Mouse (Mus musculus) MEL-GATA-1-ER (cell line): ENCODE measurements around the gene Tgif2.

Experiments used
- DNase-seq: peaks from one replicate; pipeline ENCODE4 v3.0.0-alpha.2; 2012; ENCODE audit warnings: low read depth; ENCODE audit errors: extremely low read depth

Tgif2 gene

GRCm38 (mm10) chr2:156903367-156903766 lies 63.6 kb downstream of the Tgif2 start:
- no peak for DNase-seq
